Mouse (Mus musculus) brain, embryonic 14.5 days (tissue): Measurements from ENCODE around the gene Gxylt2. TPM values are rescaled to one million over a fixed set of nuclear protein-coding genes. Genes with fewer than 3 reads are reported as not detected.

ENCODE experiments used
- DNase-seq: peaks from one replicate; pipeline ENCODE4 v3.0.0-alpha.2; 2011; ENCODE audit warnings: low read depth
- CTCF ChIP-seq: fragments of 200-500 bp; IDR thresholded peaks from 2 replicates; pipeline ENCODE4 v1.5.1; 2012; ENCODE audit warnings: inconsistent platforms, mild to moderate bottlenecking, moderate library complexity, borderline replicate concordance; ENCODE audit not compliant: insufficient read depth, insufficient read length; ENCODE audit errors: extremely low read depth
- POLR2A ChIP-seq: fragments of 200-500 bp; IDR thresholded peaks from 2 replicates; pipeline ENCODE4 v1.6.1; 2012; ENCODE audit warnings: mild to moderate bottlenecking, inconsistent platforms, borderline replicate concordance; ENCODE audit not compliant: poor library complexity, insufficient read depth, insufficient read length, severe bottlenecking; ENCODE audit errors: extremely low read depth
- polyA plus RNA-seq: library from polyadenylated mRNA; depleted of rRNA; stranded (reverse); fragments of >200 nt; gene quantifications from 2 replicates; pipeline ENCODE4 v1.2.3, GENCODE M21; 2012

Gxylt2 gene
- polyA plus RNA-seq, 1 experiment, result 3.2 TPM

GRCm38 (mm10) chr6:100732376-100733021, 28.0 kb downstream of the Gxylt2 start:
- peak; percentile 56 for DNase-seq
- no peak for TF ChIP-seq CTCF
- TF ChIP-seq POLR2A, result no peak

GRCm38 (mm10) chr6:100733218-100733617, 28.7 kb downstream of the Gxylt2 start:
- no peak for DNase-seq

GRCm38 (mm10) chr6:100734321-100734720, 29.8 kb downstream of the Gxylt2 start:
- no peak for TF ChIP-seq CTCF
- DNase-seq, result no peak

More at GRCm38 (mm10) chr6:100733218-100733617, 28.7 kb downstream of the Gxylt2 start:
- TF ChIP-seq POLR2A, result no peak
- no peak for TF ChIP-seq CTCF

GRCm38 (mm10) chr6:100758431-100759208, 54.1 kb downstream of the Gxylt2 start:
- TF ChIP-seq POLR2A, result no peak
- no peak for TF ChIP-seq CTCF
- DNase-seq, result no peak

GRCm38 (mm10) chr6:100767756-100768155, 63.2 kb downstream of the Gxylt2 start:
- TF ChIP-seq POLR2A (no peak), CTCF (no peak)
- no peak for DNase-seq

GRCm38 (mm10) chr6:100775923-100776505, 71.5 kb downstream of the Gxylt2 start:
- no peak for TF ChIP-seq CTCF
- no peak for TF ChIP-seq POLR2A
- no peak for DNase-seq

- TF ChIP-seq CTCF, result no peak
- TF ChIP-seq POLR2A, result no peak
These were observed 74.1 kb downstream of the Gxylt2 start for GRCm38 (mm10) chr6:100778595-100778994.

GRCm38 (mm10) chr6:100780421-100780820, 75.9 kb downstream of the Gxylt2 start:
- DNase-seq, result peak; percentile 16
- TF ChIP-seq CTCF, result no peak
- TF ChIP-seq POLR2A, result no peak

More at GRCm38 (mm10) chr6:100778595-100778994, 74.1 kb downstream of the Gxylt2 start:
- no peak for DNase-seq

- TF ChIP-seq CTCF, result no peak
These were observed 77.1 kb downstream of the Gxylt2 start for GRCm38 (mm10) chr6:100781644-100782043.

GRCm38 (mm10) chr6:100787726-100788125, 83.2 kb downstream of the Gxylt2 start:
- TF ChIP-seq POLR2A, result no peak
- no peak for TF ChIP-seq CTCF
- DNase-seq, result no peak

More at GRCm38 (mm10) chr6:100781644-100782043, 77.1 kb downstream of the Gxylt2 start:
- no peak for DNase-seq

GRCm38 (mm10) chr6:100789161-100789560, 84.6 kb downstream of the Gxylt2 start:
- no peak for TF ChIP-seq POLR2A
- TF ChIP-seq CTCF, result no peak
- DNase-seq, result no peak

- no peak for TF ChIP-seq CTCF
- TF ChIP-seq POLR2A, result no peak
These were observed 87.6 kb downstream of the Gxylt2 start for GRCm38 (mm10) chr6:100792055-100792659.

More at GRCm38 (mm10) chr6:100792055-100792659, 87.6 kb downstream of the Gxylt2 start:
- peak; percentile 13 for DNase-seq
